Mouse (Mus musculus): ENCODE results near the gene 4933424G06Rik. TPM values are rescaled to one million over a fixed set of nuclear protein-coding genes. Genes with fewer than 3 reads are reported as not detected.
A peak's percentile ranks its signal among the peaks of the same experiment; 100 is the strongest.

The 4933424G06Rik gene
- total and polyA plus RNA-seq, 2 experiments from 2014 or later, result 0.71 TPM; not detected in 1

- no peak for ATAC-seq
Observed at GRCm38 (mm10) chr1:36672648-36673350, 37.1 kb upstream of the 4933424G06Rik start.

GRCm38 (mm10) chr1:36674936-36675335, 35.0 kb upstream of the 4933424G06Rik start:
- no peaks in the 10 kb centered on the region for H3K9me3 ChIP-seq (ENCODE audit: low read length)
- no peak overlapping the region for H3K4me2 ChIP-seq (ENCODE audit: low read depth)
- no peak for ATAC-seq

More at GRCm38 (mm10) chr1:36672648-36673350, 37.1 kb upstream of the 4933424G06Rik start:
- H3K4me3 ChIP-seq (ENCODE audit: low read depth, low read length), result no peak overlapping the region
- no peaks in the 10 kb centered on the region for H3K4me1 ChIP-seq (ENCODE audit: insufficient read depth)
- WGBS, result 50% methylated on average over 16 of the region's 16 CpGs
- no peaks in the 10 kb centered on the region for H3K9me3 ChIP-seq (ENCODE audit: low read length)
- no peaks in the 10 kb centered on the region for H3K36me3 ChIP-seq (ENCODE audit: insufficient read depth)
- H3K27me3 ChIP-seq (ENCODE audit: insufficient read depth, low read length), result no peaks in the 10 kb centered on the region
- no peak overlapping the region for H3K4me2 ChIP-seq (ENCODE audit: low read depth)
- no peak for DNase-seq
- TF ChIP-seq CTCF (IDR thresholded peaks at IDR 0.05; ENCODE audit: low read depth), result no peak
- no peak overlapping the region for H3K27ac ChIP-seq (ENCODE audit: low read depth, low read length)
- H3K9ac ChIP-seq, result no peak overlapping the region

GRCm38 (mm10) chr1:36680893-36681292, 29.1 kb upstream of the 4933424G06Rik start:
- no peak overlapping the region for H3K27ac ChIP-seq (ENCODE audit: low read depth, low read length)
- no peaks in the 10 kb centered on the region for H3K36me3 ChIP-seq (ENCODE audit: insufficient read depth)
- no peak overlapping the region for H3K9ac ChIP-seq
- WGBS, result 44% methylated on average over 7 of the region's 7 CpGs
- H3K4me3 ChIP-seq (ENCODE audit: low read depth, low read length), result no peak overlapping the region
- DNase-seq (no peak), ATAC-seq (no peak)
- TF ChIP-seq CTCF (IDR thresholded peaks at IDR 0.05; ENCODE audit: low read depth), result no peak
- no peaks in the 10 kb centered on the region for H3K9me3 ChIP-seq (ENCODE audit: low read length)
- no peaks in the 10 kb centered on the region for H3K27me3 ChIP-seq (ENCODE audit: insufficient read depth, low read length)
- no peak overlapping the region for H3K4me2 ChIP-seq (ENCODE audit: low read depth)
- no peaks in the 10 kb centered on the region for H3K4me1 ChIP-seq (ENCODE audit: insufficient read depth)

More at GRCm38 (mm10) chr1:36674936-36675335, 35.0 kb upstream of the 4933424G06Rik start:
- Histone ChIP-seq H3K36me3 (ENCODE audit: insufficient read depth) (no peaks in the 10 kb centered on the region), H3K4me3 (ENCODE audit: low read depth, low read length) (no peak overlapping the region), H3K27me3 (ENCODE audit: insufficient read depth, low read length) (no peaks in the 10 kb centered on the region), H3K4me1 (ENCODE audit: insufficient read depth) (no peaks in the 10 kb centered on the region), H3K27ac (ENCODE audit: low read depth, low read length) (no peak overlapping the region), H3K9ac (no peak overlapping the region)
- DNase-seq, result no peak
- no peak for TF ChIP-seq CTCF (IDR thresholded peaks at IDR 0.05; ENCODE audit: low read depth)
- WGBS, result 70% methylated on average over 3 of the region's 3 CpGs

- TF ChIP-seq CTCF (IDR thresholded peaks at IDR 0.05; ENCODE audit: low read depth), result no peak
- Histone ChIP-seq H3K27me3 (ENCODE audit: insufficient read depth, low read length) (no peaks in the 10 kb centered on the region), H3K9me3 (ENCODE audit: low read length) (no peaks in the 10 kb centered on the region), H3K36me3 (ENCODE audit: insufficient read depth) (no peaks in the 10 kb centered on the region), H3K9ac (no peak within 1 kb of the TSS), H3K4me2 (ENCODE audit: low read depth) (no peak within 1 kb of the TSS), H3K27ac (ENCODE audit: low read depth, low read length) (no peak within 1 kb of the TSS), H3K4me1 (ENCODE audit: insufficient read depth) (no peaks in the 10 kb centered on the region), H3K4me3 (ENCODE audit: low read depth, low read length) (no peak within 1 kb of the TSS)
- ATAC-seq (no peak), DNase-seq (no peak)
- 94% methylated on average over 39 of the region's 39 CpGs for WGBS
Observed at GRCm38 (mm10) chr1:36682620-36683355, 27.2 kb upstream of the 4933424G06Rik start, which contains the start of gene Fam178b. Gene Fam178b (minus strand): TSS chr1:36683183.

- Histone ChIP-seq H3K9ac (no peak overlapping the region), H3K4me2 (ENCODE audit: low read depth) (no peak overlapping the region), H3K27me3 (ENCODE audit: insufficient read depth, low read length) (no peaks in the 10 kb centered on the region), H3K9me3 (ENCODE audit: low read length) (no peaks in the 10 kb centered on the region), H3K4me1 (ENCODE audit: insufficient read depth) (no peaks in the 10 kb centered on the region), H3K27ac (ENCODE audit: low read depth, low read length) (no peak overlapping the region), H3K36me3 (ENCODE audit: insufficient read depth) (no peaks in the 10 kb centered on the region), H3K4me3 (ENCODE audit: low read depth, low read length) (no peak overlapping the region)
- ATAC-seq, result peak; percentile 92
- DNase-seq, result peak; percentile 91
- WGBS, result 7% methylated on average over 13 of the region's 13 CpGs
- TF ChIP-seq CTCF (IDR thresholded peaks at IDR 0.05; ENCODE audit: low read depth), result peak; percentile 91
Observed at GRCm38 (mm10) chr1:36683810-36684467, 26.0 kb upstream of the 4933424G06Rik start.

GRCm38 (mm10) chr1:36690671-36691235, 19.2 kb upstream of the 4933424G06Rik start:
- Histone ChIP-seq H3K4me3 (ENCODE audit: low read depth, low read length) (peak overlapping the region; percentile 85), H3K27me3 (ENCODE audit: insufficient read depth, low read length) (no peaks in the 10 kb centered on the region), H3K9me3 (ENCODE audit: low read length) (no peaks in the 10 kb centered on the region), H3K27ac (ENCODE audit: low read depth, low read length) (peak overlapping the region; percentile 54; the same call in 1 of the 2 replicates), H3K4me2 (ENCODE audit: low read depth) (peak overlapping the region; percentile 80), H3K9ac (peak overlapping the region; percentile 86), H3K36me3 (ENCODE audit: insufficient read depth) (peaks cover 21% of the 10 kb centered on the region), H3K4me1 (ENCODE audit: insufficient read depth) (no peaks in the 10 kb centered on the region)
- TF ChIP-seq CTCF (IDR thresholded peaks at IDR 0.05; ENCODE audit: low read depth), result no peak
- DNase-seq (no peak), ATAC-seq (no peak)
- WGBS, result 63% methylated on average over 11 of the region's 11 CpGs

All from forebrain, postnatal 0 days (tissue).